Mouse (Mus musculus): ENCODE measurements around the gene Atf6b.

- no peak for TF ChIP-seq HCFC1 (IDR thresholded peaks at IDR 0.05; ENCODE audit: borderline replicate concordance, insufficient read depth, low read length)
- no peak for TF ChIP-seq CHD2 (IDR thresholded peaks at IDR 0.05; ENCODE audit: low read depth, low read length)
Measured at GRCm38 (mm10) chr17:34680191-34680590, 33.2 kb downstream of the Atf6b start.

Data from ES-E14 (cell line).